Mouse (Mus musculus): Measurements from ENCODE around the gene Leprot. TPM values are rescaled to one million over a fixed set of nuclear protein-coding genes. Genes with fewer than 3 reads are reported as not detected.

Leprot gene
- total RNA-seq, 2 experiments from 2014 or later: 24.5 to 28.1 TPM

- intact Hi-C loops (cut with DNase I): loop anchor here (2.0 kb wide), 1 partner anchor 342 kb away; no protein-coding TSS in a partner anchor
- DNase-seq (ENCODE audit: low spot score): no peak
Measured at GRCm38 (mm10) chr4:101656956-101657570, 9.5 kb downstream of the Leprot start.

- no peak for DNase-seq (ENCODE audit: low spot score)
Measured at GRCm38 (mm10) chr4:101664160-101664750, 16.7 kb downstream of the Leprot start.

GRCm38 (mm10) chr4:101664766-101665165 lies 17.2 kb downstream of the Leprot start:
- intact Hi-C loops (cut with DNase I): loop anchor here (10.0 kb wide), 1 partner anchor 190 kb away; no protein-coding TSS in a partner anchor
- no peak for DNase-seq (ENCODE audit: low spot score)

More at GRCm38 (mm10) chr4:101664160-101664750, 16.7 kb downstream of the Leprot start:
- intact Hi-C loops (cut with DNase I): loop anchor here (10.0 kb wide), 1 partner anchor 189 kb away; no protein-coding TSS in a partner anchor

DNA sequence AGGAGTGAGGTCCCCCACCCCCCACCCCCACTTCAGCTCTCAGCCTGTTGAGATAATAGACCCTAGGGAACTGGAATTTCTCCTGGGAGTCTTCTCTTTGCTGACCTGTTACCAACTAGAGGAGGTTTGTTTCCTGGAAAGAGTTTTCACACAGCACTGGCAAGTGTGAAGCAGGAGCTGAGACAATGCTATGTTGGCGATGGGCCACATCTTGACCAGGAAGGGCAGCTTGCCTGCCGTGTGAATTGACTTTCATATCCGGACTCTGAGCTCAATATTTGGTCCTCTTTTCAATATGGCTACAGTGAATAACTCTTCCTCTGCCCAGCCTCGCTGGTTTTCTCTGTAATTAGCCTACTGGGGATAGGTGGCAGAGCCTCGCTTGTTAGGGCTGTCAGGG lies 21.6 kb downstream of the Leprot start:
- intact Hi-C loops (cut with DNase I): loop anchor here (10.0 kb wide), 1 partner anchor 194 kb away; no protein-coding TSS in a partner anchor
- no peak for DNase-seq (ENCODE audit: low spot score)

GRCm38 (mm10) chr4:101669811-101670210 lies 22.3 kb downstream of the Leprot start:
- intact Hi-C loops (cut with DNase I): loop anchor here (10.0 kb wide), 1 partner anchor 195 kb away; no protein-coding TSS in a partner anchor
- no peak for DNase-seq (ENCODE audit: low spot score)

DNA sequence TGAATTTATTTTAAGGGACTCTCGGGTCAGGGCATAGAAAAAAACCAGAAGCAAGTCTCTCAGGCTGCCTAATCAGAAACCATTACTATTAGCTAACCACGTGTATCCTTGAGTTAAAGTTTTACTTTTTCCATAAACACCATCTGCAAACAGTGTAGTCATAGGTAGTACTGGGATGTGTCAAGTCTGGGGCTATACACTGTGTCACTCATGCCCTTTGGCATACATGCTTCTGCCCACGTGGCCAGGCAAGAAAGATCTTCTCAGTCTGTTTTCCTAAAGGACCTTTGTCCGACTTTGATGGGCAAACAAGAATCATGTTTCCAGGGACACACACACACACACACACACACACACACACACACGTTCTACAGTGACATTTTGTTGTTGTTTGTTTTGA lies 27.3 kb downstream of the Leprot start:
- intact Hi-C loops (cut with DNase I): no loop called here
- DNase-seq (ENCODE audit: low spot score): no peak

- intact Hi-C loops (cut with DNase I): no loop called here
- peak; percentile 42 for DNase-seq (ENCODE audit: low spot score)
Measured at GRCm38 (mm10) chr4:101675726-101676125, 28.2 kb downstream of the Leprot start.

DNA sequence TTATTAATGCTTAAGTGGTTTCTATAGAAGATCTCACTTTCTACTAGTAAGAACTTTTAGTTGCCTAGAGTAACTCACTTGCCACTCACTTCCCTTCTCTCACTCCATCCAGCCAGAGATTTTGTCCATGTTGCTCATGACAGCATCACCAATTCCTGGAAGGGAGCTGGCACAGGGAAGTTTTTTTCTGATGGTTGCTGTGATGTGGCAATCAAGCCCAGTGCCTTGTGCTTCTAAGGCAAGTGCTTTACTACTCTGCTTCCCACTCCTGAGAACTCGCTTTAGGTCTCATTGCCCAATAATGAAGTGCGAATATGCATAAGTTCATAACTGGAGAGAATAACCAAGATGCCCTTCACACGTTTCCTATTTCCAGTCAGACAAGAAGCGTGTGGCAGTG lies 35.1 kb downstream of the Leprot start:
- intact Hi-C loops (cut with DNase I): no loop called here
- no peak for DNase-seq (ENCODE audit: low spot score)

DNA sequence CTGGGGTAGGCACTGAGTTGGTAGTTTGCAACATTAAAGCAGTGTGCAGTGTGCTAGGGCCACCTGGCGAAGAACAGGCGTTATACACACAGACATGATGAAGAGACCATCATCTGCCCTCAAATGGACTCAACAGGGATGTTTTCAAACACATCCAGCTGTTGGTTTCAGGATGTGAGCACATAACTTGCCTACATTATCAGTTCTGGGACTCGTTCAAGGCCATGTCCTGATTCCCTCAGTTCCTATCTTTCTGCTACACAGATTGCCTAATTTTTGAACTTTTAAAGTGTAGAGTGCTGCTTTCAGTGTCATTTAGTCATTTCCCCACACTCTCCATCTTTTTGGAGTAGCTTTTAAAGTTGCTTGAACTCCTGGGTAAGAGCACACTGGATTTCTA lies 35.6 kb downstream of the Leprot start:
- no peak for DNase-seq (ENCODE audit: low spot score)
- intact Hi-C loops (cut with DNase I): no loop called here

- DNase-seq (ENCODE audit: low spot score): no peak
- intact Hi-C loops (cut with DNase I): no loop called here
Measured at GRCm38 (mm10) chr4:101684821-101685220, 37.3 kb downstream of the Leprot start.

- DNase-seq (ENCODE audit: low spot score): no peak
- intact Hi-C loops (cut with DNase I): no loop called here
Measured at GRCm38 (mm10) chr4:101686227-101686810, 38.8 kb downstream of the Leprot start.

DNA sequence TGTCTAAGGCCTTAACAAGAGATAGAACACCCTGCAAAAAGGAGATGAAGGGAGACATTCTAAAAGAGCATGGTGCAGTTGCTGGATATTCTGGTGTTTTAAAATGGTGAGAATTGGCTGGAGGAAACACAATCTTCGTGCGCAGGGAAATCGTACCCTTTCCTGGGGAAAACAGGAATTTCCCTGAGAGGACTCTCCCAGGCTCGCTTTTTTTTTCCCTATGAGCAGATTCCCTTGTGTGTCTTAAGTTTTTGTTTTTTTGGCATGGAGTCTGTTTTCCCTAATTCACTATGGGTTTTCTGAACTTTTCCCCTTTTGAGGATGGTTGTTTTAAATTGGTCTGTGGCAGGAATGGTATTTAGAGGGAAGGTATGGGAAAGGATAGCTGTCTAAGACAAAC lies 41.7 kb downstream of the Leprot start:
- no peak for DNase-seq (ENCODE audit: low spot score)
- intact Hi-C loops (cut with DNase I): no loop called here

- DNase-seq (ENCODE audit: low spot score): no peak
- intact Hi-C loops (cut with DNase I): no loop called here
Measured at GRCm38 (mm10) chr4:101689645-101690044, 42.1 kb downstream of the Leprot start.

DNA sequence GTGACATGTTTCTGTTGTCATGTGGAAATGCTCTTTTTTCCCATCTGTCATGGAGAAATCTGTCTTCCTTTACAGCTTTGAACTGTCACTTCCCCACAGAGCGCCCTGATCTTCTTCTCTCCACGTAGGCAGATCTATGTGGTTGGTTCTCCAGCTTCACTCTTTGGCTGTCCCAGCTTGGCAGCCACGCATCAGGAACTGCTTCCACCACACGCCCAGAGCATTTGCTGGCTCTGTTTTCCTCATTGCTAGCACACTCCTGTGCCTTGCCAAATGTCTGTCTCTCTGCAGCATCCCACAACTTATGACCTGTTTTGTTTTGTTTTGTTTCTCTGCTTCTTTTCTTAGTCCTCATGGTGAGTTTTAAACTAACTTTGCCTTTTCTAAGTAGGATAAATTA lies 45.4 kb downstream of the Leprot start:
- intact Hi-C loops (cut with DNase I): no loop called here
- no peak for DNase-seq (ENCODE audit: low spot score)

DNA sequence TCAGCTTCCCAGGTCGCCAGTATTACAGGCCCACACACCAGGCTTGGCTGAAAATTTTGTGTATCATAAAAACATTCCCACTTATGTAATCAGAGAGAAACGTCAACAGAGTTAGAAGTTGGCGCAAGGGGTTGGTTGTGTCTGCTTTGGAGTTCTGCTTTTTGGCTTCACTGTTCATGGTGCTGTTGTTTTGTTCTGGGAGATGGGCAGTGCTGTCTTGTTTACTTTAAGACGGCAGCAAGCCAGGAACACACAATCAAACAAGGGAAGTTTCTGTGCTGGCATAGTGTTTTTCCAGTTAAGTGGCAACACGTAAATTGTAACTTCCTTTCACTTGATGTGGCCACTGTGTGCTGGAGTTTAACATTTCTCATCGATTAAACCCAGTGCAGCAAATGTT lies 47.0 kb downstream of the Leprot start:
- intact Hi-C loops (cut with DNase I): no loop called here
- no peak for DNase-seq (ENCODE audit: low spot score)

GRCm38 (mm10) chr4:101697236-101697635 lies 49.7 kb downstream of the Leprot start:
- DNase-seq (ENCODE audit: low spot score): no peak
- intact Hi-C loops (cut with DNase I): no loop called here

- intact Hi-C loops (cut with DNase I): no loop called here
- DNase-seq (ENCODE audit: low spot score): no peak
Measured at GRCm38 (mm10) chr4:101699423-101699822, 51.9 kb downstream of the Leprot start.

GRCm38 (mm10) chr4:101700892-101701640 lies 53.5 kb downstream of the Leprot start:
- intact Hi-C loops (cut with DNase I): no loop called here

DNA sequence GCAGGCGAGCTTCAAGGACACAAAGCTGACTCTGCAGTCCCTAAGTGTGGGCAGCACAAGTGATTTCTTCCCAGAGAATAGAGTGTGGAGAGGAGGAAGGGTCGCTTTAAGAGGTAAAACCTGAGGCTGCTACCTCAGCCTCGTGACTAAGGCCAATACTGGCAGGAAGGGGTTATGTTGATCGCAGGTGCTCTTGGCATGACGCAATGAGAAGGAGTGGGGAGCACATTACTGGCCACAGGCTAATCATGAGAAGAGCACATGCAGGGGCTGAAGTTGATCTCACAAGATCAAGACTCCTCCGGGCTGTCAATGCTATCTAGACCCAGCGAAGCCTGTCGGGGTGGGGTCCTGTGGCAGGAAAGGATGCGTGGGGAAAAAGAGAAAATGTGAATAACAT lies 57.8 kb downstream of the Leprot start:
- no peak for DNase-seq (ENCODE audit: low spot score)
- intact Hi-C loops (cut with DNase I): no loop called here

More at GRCm38 (mm10) chr4:101700892-101701640, 53.5 kb downstream of the Leprot start:
- DNase-seq (ENCODE audit: low spot score): no peak

GRCm38 (mm10) chr4:101707234-101707633 lies 59.7 kb downstream of the Leprot start:
- DNase-seq (ENCODE audit: low spot score): no peak
- intact Hi-C loops (cut with DNase I): no loop called here

Data from heart, postnatal 25 days (tissue).